Mouse (Mus musculus) liver, postnatal 0 days (tissue): Measurements from ENCODE around the gene B3galt1.

Source experiments
- CTCF ChIP-seq: sonication (generic); IDR thresholded peaks from 2 replicates; pipeline ENCODE4 v1.5.1; 2016; ENCODE audit warnings: antibody characterized with exemption, low read depth
- EP300 ChIP-seq: IDR thresholded peaks from 2 replicates; pipeline ENCODE4 v1.6.1; 2016; ENCODE audit warnings: antibody characterized with exemption, low read depth, mild to moderate bottlenecking

- TF ChIP-seq CTCF (no peak), EP300 (no peak)
Measured at GRCm38 (mm10) chr2:68020251-68020680, 454.6 kb downstream of the B3galt1 start.
